Mouse (Mus musculus) testis, postnatal 10 days (tissue): ENCODE data around the gene Mfsd2b.
A peak's percentile ranks its signal among the peaks of the same experiment; 100 is the strongest.
"Not testable (repeated sequence)": the region's sequence is repeated elsewhere in the genome, so short reads cannot be mapped to it uniquely, and the experiment has no call there.

Source experiments
- DNase-seq: peaks from one replicate; pipeline ENCODE4 v3.0.0; 2021; ENCODE audit warnings: low spot score

Mfsd2b gene

DNA sequence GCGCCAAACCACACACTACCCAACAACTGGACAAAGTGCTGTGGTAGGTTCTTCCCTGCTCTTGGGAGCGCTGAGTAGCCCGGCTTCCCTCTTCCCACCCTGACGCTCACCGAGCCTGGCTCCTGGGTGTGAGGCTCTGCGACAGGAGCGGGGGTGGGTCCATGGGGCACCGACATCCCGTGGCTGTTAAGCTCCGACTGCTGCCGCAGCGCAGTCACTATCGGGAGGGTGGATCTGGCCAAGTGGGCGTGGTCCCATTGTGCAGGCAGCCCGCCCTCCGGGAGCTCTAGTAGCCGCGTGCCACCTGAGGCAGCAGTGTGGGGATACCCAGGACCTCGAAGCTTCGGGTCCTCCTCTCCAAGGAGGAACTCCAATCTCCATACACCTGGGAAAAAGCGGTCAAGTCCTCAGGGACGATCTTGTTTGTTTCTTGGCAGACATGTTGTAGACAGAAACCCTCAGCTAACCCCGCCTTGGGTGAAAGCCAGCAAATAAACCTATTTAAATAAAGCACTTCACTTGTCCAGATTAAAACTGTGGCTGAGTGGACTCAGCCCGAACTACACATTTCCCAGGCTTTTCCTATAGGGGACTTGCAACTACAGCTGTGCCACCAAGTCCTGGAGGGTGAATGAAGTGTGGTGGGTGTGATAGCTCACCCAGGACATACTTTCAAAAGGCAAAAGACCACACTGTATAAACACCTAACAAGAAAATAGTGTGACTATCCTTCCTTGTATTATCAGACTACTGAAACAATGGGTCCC is at the start of gene Mfsd2b:
TSS of gene Mfsd2b (minus strand) at position 199 of the 767 bp plus-strand sequence.
- DNase-seq, result peak; percentile 75

DNA sequence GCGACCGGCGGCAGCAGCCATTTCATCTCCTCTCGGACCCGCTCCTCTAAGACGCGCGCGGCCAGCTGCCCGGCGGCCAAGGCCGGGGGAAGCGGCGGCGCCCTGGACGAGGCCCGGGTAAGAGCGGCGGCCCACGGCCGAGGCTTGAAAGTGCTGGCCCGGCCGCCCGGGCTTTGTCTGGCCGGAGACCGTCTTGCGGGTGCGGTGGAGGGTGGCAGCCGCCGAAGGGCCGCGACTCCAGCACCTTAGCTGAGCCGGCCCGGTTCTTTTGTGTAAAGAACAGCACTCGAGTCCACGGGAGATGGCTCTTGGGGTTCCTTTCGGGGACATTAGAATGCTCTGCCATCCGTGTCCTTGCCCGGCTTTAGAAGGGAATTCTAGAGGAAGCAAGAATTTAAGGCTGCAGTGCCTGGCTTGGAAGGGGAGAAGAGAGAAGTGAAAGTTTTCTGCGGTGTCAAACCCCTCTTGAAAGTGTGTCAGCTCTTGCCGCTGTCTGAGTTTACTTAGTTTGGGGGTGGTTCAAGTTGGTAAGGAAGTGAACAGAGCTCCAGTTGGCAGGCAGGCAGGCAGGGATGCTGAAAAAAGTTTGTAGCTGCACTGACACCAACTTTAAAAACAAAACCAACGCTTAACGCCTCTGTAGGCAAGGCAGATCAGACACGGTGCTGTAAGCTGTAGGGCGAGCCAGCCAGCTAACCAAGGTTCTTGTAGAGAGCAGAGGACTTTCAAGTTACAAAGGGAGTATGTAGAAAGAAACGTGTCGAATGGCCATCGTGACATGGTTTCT is 43.8 kb upstream of the Mfsd2b start:
- DNase-seq, result peak; percentile 72

DNA sequence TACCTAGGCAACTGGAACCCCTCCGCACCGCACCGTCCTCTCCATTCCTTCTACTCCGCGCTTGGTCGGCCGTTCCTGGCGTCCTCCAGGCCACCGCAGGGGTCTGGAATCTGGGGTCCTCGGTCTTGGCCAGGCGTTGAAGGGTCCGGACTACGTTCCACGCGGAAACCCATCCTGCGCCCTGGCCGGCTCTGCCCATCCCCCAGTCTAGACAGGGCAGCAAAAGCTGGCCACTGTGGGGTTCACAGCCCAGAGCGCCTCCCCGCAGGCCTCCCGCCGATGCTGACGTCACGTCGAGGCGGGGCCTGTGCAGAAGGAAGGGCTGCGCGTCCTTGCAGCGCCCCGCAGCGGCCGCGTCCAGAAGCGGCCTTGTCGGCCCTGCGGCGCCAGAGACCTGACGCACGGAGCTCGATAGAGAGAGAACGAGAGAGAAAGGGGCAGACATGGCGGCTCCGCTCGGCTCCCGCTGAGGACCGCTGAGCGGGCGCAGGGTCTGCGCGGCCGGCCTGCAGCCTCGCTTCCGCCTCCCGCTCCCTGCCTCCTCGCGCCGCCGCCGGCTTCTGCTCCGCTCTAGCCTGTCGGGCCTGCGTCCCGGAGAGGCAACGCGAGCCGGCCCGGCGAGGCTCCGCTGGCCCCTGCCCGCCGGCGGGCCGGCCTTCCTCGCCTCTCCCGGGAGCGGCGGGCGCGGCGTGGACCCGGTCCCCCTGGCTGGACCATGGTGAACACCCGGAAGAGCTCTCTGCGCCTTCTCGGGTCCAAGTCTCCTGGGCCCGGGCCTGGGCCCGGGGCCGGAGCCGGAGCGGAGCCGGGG is 43.0 kb upstream of the Mfsd2b start, which contains the start of gene Atad2b:
TSS of gene Atad2b (plus strand) at position 360 of the 811 bp plus-strand sequence.
- DNase-seq, result peak; percentile 98

DNA sequence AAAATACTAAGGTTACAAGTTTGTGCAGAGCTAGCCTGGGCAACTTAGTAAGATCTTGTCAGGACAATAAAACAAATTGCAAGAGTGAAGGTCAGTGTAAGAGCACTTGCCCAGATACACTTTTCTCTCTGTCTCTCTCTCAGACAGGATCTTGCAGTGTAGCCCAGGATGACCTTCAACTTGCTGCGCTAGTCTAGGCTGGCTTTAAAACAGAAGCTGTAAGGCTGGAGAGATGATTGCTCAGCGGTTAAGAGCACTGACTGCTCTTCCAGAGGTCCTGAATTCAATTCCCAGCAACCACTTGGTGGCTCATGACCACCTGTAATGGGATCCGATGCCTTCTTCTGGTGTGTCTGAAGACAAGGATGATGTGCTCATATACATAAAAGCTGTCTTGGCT is 40.8 kb upstream of the Mfsd2b start:
- no peak for DNase-seq

DNA sequence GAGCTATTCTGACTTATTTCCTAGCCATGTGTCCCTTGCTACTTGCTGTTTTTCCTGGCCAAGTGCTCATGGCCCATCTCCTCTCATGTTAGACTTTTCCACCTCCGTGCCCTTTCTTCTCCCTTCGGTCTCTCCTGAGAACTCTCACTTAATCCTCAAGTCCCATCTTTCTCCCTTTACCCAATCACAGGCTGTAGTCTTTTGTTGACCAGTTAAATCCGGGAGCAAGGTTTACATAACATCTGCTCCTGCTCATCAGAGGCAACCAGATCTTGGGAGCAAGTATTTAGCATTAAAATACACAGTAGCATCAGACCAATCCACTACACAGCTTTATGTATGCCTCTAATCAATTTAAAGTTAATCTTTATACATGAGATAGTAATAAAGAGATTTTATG is 40.3 kb upstream of the Mfsd2b start:
- DNase-seq, result no peak

DNA sequence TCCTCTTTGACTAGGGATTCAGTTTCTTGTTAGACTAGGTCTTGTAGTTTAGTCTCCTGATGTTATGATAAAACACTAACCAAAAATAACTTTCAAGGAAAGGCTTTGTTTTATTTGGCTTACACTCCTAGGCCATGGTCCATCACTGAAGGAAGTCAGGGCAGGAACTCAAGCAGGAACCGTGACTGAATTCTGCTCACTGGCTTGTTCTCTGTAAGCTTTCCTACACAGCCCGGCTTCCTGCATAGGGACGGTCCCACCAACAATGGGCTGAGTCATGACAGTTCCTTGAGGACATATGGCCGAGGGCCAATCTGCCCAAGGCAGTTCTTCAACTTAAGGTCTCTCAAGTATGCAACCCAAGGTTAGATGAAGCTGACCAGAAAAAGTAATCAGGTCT is 37.6 kb upstream of the Mfsd2b start:
- DNase-seq, result no peak

DNA sequence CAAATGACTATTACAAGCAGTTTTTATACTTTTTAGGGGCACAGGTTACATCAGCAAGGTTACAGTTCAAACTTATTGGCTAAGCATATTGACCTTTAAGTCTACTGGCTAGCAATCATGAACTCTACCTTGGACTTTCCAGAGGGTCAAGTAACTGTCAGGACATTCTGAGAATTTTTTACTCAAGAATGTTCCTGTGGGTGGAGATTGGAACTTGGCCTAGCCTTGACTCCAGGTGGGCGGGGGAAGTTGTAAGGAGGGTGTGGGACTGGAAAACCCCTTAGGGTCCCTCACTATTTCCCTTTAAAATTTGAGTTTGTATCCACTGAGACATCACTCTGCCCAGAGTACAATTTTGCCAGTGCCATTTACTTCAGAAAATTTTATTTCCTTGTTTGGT is 36.3 kb upstream of the Mfsd2b start:
- DNase-seq, result not testable (repeated sequence)

DNA sequence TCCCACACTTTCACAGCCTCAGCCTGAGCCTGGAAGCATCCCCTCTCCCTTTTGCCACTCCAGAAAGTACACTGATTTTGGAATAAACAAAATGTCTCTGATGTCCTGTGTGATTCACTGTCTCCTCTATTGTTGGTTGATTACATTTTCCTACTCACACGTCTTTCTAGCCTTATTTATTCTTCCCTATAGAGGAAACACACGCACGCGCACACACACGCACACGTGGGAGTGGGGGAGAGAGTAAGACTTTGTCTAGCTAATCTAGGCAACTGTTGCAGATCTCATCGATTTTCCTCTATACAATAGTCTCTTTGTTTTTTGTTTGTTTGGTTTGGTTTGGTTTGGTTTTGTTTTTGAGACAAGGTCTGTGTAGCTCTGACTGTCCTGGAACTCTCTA is 34.2 kb upstream of the Mfsd2b start:
- DNase-seq, result no peak

DNA sequence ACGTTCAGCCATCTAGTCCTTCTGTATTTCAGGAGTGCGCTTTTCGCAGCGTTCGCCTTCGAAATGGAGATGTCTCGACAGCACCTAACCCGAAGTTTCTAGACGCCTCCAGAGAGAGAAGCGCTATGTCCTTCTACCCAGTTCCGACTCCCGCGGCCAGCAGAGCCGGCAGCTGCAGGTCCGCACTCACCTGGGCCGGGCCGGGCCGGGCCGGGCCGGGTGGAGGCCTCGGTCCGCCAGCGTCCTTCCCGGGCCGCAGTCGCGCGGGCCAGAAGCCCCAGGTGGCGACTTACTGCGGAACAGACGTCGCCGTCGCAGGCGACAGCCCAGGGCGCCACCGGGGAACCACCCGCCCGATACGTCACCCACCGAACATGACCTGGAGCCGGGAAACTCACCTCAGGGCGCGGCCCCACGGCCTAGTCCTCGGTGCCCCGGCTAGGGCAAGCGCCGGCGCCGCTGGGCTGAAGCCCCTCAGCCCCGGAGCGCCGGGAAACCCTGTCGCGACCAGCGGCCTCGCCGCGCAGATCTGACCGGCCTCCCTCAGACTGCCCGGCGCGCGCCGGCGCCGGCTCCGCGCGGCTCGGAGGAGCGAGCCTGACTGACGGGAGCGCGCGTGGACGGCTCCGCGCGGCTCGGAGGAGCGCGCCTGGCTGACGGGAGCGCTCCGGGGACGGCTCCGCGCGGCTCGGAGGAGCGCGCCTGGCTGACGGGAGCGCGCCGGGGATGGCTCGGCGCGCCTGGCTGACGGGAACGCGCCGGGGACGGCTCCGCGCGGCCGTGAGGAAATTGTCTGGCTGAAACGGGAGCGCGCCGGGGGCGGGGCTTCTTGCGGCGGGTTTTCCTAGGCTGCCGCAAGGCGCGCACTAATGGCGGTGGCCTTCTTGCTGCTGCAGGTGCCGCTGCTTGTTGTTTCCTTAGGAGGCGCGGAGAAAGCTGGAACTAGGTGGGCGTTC is 33.1 kb upstream of the Mfsd2b start, which contains the start of gene Ubxn2a:
TSS of gene Ubxn2a (minus strand) at position 755 of the 956 bp plus-strand sequence.
- peak; percentile 98 for DNase-seq

DNA sequence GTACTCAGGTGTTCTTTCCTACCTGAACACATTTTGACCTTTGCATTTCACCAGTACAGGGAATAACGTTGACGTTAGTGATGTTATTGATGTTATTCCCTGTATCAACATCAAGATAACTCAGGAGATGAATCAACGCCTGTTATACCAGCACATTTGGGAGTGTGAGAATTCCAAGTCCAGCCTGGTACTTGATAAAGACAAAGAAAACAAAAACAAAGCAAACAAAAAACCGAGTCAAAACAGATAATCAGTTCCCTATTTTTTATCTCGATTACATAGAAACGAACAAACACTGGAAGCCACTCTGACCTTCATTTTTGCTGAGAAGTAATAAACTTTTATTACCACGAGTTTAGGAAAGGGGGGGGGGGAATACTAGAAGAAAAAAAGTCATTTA is 32.3 kb upstream of the Mfsd2b start:
- no peak for DNase-seq

DNA sequence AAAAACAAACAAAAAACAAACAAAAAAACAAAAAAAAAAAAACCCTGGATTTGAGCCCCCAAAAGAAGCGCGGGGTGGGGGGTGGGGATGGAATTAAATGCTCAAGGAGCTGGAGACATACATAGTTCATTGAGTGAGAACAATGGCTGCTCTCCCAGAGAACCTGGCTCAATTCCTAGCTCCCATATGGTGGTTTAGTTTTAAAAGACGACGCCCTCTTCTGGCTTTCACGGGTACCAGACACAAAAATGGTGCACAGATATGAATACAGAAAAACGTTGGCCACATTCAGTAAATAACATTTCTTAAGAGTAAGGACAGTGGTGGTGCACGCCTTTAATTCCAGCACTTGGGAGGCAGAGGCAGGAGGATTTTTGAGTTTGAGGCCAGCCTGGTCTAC is 31.8 kb upstream of the Mfsd2b start:
- no peak for DNase-seq

DNA sequence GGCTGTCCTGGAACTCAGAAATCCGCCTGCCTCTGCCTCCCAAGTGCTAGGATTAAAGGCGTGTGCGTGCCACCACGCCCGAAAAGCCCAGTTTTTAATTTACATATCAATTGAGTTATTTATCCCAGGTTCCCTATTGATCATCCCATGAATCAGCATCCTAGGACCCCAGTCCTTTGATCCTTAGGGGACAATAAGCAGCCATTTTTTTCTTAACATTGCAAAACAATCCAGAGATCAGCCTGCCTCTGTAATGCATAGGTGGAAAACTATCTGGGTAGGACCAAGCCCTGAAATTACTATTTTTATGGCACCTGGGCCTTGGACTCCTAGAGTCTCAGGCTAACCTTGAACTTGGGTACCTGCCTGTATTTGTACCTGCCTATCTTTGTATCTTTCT is 23.9 kb upstream of the Mfsd2b start:
- DNase-seq, result no peak

DNA sequence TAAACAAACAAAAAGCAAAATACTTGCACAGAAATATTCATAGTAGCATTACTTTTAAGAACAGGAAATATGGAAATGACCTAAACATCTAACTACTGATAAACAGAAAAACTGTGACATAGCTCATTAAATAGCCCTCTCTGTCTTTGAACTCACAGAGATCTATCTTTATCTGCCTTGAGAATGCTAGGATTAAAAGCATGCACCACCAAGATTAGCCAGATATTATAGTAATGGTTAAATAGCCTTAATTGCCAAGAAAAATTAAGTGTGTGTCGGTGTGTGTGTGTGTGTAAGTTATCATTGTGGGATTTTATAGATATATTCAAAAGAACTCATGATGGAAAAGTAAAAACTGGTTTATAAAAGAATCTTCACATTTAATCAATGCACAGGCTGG is 15.7 kb upstream of the Mfsd2b start:
- DNase-seq, result no peak

DNA sequence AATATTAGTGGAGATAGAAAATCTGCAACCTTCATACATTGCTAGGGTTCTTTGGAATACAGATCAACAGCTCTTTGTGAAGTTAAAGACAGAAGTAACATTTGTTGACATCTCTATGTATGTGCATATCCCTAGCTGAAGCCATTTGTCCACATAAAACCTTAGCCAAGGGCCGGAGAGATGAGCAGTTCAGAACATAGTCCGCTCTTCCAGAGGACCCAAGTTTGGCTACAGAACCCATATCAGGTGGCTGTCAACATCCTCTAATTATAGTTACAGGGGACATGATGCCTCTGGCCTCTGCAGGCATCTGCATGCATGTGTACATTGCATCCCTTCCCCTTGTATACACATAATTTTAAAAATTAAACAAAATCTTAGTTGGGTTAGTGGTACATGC is 15.1 kb upstream of the Mfsd2b start:
- DNase-seq, result no peak

DNA sequence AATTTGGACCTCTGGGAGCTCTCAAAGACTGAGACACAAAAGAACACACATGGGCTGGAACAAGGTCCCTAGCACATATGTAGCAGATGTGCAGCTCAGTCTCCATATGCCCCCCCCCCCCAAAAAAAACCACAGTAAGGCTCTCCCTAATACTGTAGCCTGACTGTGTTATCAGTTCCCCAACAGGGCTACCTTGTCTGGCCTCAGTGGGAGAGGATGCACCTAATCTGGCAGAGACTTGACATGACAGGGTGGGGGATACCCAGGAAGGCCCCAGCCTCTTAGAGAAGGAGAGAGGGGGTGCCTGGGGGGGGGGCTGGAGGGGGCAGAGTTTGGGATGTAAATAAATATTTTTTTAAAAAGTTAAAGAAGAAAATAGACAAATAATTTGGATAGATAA is 14.6 kb upstream of the Mfsd2b start:
- no peak for DNase-seq

DNA sequence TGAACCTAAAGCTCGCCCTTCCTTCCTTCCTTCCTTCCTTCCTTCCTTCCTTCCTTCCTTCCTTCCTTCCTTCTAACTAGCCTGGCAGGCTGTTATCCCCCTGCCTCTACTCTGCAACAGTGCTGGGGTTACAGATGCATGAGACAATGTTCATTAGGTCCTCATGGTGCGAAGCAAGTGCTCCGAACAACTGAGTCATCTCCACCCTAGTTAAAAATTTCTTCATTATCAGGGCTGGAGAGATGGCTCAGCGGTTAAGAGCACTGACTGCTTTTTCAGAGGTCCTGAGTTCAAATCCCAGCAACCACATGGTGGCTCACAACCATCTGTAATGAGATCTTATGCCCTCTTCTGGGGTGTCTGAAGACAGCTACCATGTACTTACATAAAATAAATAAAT is 12.4 kb upstream of the Mfsd2b start:
- DNase-seq, result not testable (repeated sequence)

DNA sequence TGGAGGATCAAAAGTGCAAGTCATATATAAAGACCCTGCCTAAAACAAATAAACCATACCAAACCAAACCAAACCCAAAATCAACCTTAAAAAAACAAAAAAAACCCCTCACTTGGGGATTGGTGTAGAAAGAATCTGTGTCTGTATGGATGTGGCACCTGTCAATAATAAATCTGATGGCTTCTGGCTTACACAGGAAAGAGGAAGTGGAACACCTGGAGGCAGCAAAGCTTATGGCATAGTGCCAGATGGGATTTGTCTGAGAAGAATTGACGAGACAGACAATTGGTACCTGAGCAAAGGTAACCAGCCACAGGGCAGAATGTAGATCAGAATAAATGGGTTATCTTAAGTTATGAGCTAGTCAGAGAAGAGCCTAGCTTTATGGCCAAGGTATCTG is 10.9 kb upstream of the Mfsd2b start:
- no peak for DNase-seq

DNA sequence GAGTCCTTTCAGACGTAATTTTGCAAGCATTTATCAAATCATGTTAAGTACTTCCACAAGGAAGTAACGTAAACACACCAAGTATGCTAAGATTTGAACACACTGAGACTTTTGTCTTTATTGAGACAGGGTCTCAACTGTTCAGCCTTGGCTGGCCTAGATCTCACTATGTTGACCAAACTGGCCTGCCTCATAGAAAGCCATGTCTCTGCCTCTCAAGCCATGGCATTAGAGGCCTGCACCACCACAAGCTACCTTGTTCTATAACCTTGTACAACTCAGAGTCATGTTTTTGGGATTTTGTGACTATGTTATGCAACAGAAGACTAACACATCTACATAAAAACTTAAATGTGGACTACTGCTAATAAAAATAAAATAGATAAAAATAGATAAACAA is 7.9 kb upstream of the Mfsd2b start:
- no peak for DNase-seq

DNA sequence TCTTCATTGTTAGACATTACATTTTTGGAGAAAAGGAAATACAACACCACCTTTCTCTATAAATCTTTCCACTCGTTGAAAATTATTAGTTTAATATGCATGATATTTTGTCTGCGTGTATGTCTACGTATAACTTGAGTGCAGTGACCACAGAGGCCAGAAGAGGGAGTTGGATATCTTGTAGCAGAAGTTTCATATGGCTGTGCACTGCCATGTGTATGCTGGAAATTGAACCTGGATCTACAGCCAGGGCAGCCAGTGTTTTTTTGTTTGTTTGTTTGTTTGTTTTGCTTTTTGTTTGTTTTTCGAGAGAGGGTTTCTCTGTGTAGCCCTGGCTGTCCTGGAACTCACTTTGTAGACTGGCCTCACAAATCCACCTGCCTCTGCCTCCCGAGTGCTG is 4.9 kb upstream of the Mfsd2b start:
- DNase-seq, result no peak

DNA sequence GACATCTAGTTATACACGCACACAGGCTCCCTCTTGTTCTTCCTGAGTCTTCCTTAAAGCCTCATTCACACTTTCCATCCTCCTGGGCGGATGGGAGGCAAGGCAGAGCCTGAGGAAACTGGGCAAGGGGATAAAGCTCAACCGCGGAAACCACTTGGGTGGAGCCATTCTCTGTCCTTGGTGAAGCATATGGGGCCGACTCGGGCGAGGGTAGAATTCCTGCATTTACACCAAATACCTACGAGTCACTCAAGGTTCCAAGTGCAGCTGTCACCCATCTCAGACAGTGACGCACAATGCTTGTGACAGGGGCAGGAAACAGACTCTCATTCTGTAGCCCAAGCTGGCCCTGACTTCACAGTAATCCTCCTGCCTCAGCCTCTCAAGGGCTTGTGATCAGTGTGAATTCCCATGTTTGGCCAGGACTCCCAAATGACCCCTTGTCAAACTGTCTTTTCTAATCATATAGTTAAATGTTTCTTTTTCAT is 4.2 kb upstream of the Mfsd2b start:
- no peak for DNase-seq

DNA sequence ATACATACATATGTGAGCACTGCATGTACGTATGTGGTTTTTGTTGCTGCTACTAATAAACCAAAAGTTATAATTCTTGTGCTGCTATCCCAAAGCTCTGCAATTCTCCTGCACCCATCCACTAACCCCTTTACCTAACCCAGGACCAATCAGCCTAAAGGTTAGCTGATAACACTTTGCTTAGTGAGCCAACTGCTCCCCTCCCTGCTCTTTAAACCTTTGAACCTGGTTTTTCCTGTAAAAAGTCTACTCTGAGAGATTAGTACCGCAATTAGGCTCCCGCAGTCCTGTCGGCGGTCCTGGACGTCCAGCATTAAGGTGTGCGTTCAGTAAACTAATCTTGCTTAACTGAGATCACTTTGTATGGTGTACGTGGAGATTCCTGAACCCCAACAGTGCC is 1.5 kb upstream of the Mfsd2b start:
- DNase-seq, result no peak
